Mouse (Mus musculus) liver, embryonic 14.5 days (tissue): ENCODE measurements around the gene Lrrc75a.

ENCODE experiments used
- CTCF ChIP-seq: IDR thresholded peaks from 2 replicates; pipeline ENCODE4 v1.5.1; 2016; ENCODE audit warnings: antibody characterized with exemption, low read depth, control low read depth
- EP300 ChIP-seq: IDR thresholded peaks from 2 replicates; pipeline ENCODE4 v1.6.1; 2016; ENCODE audit warnings: antibody characterized with exemption, low read depth

DNA sequence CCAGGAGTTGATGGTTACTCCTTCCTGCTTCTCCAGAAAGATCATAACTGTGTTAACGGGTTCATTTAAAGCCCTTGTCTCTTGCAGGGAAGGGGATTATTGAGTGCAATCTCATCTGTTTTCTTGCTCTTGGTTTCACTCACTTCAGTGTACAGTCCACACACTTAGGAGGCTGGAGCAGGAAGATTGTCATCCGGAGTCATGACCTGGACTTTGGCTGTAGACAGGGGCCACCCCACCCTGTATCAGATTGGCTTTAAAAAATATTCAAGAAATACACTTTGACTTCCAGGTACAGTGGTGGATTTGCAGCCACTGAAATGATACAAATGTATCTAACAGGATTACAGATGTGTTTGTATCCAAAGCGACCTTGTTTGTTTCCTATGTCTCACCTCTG, 43.3 kb upstream of the Lrrc75a start:
- no peak for TF ChIP-seq CTCF
- TF ChIP-seq EP300, result no peak
